Mouse (Mus musculus) yolk sac, embryonic 10.5 days (tissue): ENCODE measurements at regions not wholly inside any gene's neighbourhood (a gene's known extent, or its start where the extent isn't known, plus 50 kb on each side); places are given as distances from the start of the nearest gene placed in this dataset.

ENCODE experiments used
- DNase-seq: peaks from one replicate; pipeline ENCODE4 v3.0.0-alpha.2; 2017; ENCODE audit warnings: low spot score

- DNase-seq, result no peak
These were observed 1101.1 kb downstream of the Gsdmc2 start for GRCm38 (mm10) chr15:62743879-62744278.

DNA sequence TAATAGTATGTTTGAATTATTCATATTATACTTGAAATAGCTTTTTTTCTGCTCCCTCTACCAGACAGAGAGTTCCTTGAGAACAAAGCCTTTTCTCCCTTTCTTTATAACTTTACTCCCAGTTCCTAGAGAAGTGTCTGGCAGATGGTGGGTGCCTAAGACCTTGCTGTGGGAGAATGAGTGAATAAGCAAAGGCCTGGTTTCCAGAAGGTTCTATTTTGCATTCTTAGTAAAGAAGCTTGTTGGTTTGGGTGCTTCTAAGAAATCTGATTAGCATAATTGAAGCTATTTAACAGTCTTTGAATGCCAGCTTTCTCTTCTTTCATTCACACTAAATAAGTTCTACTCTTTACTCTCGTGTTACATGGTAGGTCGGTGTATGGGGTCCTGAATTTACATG lies 1104.2 kb downstream of the Gsdmc2 start:
- DNase-seq, result no peak

GRCm38 (mm10) chr15:62735334-62735733 lies 1109.6 kb downstream of the Gsdmc2 start:
- no peak for DNase-seq

DNA sequence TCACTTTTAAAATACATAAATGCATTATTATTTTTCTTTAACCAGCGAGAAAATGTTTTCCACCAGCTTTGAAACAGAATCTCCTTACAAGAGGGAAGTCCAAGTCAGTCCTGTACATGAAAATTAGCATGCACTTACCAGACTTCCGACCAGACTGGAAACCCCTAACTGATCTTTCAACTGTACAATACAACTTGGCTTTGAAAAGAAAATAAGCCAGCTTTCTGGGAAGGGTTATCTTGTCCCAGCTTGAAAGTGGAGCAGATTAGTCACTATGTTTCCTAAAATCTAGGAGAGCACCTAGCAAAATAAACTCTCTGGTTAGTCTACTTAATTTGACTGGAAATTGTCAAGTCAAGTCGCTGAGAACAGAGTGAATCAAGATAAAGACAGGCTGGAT lies 1110.1 kb downstream of the Gsdmc2 start:
- DNase-seq, result no peak

- DNase-seq, result no peak
These were observed 1114.5 kb downstream of the Gsdmc2 start for GRCm38 (mm10) chr15:62730524-62730923.

DNA sequence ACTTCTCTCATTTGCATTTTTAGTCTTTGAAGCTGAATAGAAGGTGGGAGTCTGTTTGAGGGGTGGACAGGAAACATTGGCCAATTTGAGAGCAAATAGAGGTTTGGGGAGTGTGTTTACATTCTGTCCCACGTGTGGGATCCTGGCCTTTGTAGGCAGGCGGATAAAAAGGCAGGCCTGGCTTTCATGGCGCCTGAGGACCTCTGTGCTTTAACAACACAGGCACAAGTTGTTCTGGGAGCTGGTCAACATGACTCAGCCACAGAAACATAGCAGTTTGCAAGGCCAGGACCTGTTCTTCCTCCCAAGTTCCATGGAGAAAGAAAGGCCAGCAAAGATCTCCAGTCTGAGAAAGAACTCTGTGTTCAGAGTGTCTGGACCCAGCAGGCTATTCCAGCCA lies 1130.7 kb downstream of the Gsdmc2 start:
- peak; percentile 3 for DNase-seq

DNA sequence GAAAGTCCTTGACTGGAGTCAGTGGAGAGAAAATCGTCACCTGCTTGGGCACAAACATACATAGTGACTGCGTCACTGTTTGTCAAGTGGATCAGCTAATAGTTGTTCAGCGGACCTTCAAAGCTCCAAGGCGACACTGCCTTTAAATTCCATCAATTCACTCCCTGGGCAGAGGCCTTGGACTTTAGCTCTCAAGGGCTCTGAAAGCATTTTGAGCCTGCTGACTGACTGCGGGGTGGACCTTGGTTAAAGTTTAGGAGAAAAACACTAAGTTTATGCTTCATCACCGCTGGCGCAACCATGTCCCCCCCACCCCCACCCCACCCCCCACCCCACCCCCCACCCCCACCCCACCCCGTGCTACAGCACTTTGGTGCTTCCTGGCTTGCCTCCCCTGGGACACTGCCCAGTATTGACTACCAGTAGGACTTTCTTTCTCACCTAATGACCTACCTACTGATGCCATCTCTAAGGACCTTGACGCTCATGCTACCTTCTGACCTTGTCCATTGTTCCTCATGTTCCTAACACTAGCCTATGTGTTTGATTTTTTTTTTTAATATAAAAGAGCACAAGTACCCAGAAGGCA lies 1132.3 kb downstream of the Gsdmc2 start:
- DNase-seq, result peak; percentile 59

GRCm38 (mm10) chr15:62712060-62712542 lies 1132.9 kb downstream of the Gsdmc2 start:
- no peak for DNase-seq

DNA sequence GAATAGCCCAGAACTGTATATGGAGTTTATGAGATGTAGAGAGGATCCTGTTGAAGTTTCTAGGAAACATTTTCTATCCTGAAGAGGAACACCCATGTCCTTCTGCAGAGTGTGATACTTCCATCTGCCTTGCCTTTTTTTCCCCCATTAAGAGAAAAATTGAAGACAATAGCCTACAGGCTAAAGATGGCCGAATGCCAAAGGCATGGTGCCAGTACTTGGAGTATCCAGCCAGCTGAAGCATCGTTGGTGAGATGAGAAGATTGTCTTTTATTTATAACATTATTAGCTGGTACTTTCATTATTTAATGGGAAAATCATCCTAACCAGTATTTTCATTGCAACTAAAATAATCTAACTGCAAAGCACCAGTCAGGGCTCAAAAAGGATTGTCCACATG lies 1135.4 kb downstream of the Gsdmc2 start:
- no peak for DNase-seq

- no peak for DNase-seq
These were observed 1146.4 kb downstream of the Gsdmc2 start for GRCm38 (mm10) chr15:62698559-62698958.

GRCm38 (mm10) chr15:62694734-62695133 lies 1150.2 kb downstream of the Gsdmc2 start:
- DNase-seq, result no peak

- DNase-seq, result no peak
These were observed 1151.3 kb downstream of the Gsdmc2 start for GRCm38 (mm10) chr15:62693671-62694070.

DNA sequence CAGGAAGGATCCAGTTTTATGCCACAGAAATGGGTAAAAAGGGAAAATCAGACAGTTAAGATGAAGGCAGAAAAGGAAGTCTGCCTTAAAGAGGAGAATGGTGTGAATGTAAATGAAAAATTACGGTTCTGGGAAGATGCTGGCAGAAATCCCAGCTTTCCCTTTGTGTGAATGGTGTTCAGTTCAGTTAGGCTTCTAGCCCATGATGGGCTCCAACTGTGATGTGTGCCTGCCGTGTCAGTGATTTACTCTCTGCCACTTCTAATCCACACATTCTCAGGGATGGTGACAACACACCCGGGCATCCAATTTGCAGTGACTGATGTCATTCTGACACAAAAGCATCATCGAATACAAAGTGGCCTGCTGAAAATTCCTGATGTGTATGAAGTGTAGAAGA lies 1171.6 kb downstream of the Gsdmc2 start:
- DNase-seq, result no peak

GRCm38 (mm10) chr15:62670026-62670425 lies 1175.0 kb downstream of the Gsdmc2 start:
- no peak for DNase-seq

DNA sequence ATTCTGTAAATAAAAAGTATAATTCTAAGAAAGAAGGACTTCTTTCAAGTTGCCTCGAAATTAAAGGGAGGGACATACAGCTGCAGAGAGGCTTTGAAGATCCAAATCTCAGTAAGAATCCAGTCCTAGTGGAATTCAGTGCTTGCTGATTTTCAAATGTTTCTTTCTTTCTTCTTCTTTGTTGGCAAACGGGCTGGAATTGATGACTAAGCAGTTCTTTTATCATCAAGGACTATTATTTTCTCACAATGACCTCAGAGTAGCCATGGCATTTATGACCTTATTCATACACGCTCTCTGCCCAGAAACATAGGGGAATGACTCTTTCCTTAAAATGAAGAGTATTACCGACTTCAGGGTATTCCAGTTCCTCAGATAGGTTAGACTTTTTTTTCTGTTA lies 1185.9 kb downstream of the Gsdmc2 start:
- no peak for DNase-seq

- no peak for DNase-seq
These were observed 1186.3 kb downstream of the Gsdmc2 start for GRCm38 (mm10) chr15:62658695-62659094.

DNA sequence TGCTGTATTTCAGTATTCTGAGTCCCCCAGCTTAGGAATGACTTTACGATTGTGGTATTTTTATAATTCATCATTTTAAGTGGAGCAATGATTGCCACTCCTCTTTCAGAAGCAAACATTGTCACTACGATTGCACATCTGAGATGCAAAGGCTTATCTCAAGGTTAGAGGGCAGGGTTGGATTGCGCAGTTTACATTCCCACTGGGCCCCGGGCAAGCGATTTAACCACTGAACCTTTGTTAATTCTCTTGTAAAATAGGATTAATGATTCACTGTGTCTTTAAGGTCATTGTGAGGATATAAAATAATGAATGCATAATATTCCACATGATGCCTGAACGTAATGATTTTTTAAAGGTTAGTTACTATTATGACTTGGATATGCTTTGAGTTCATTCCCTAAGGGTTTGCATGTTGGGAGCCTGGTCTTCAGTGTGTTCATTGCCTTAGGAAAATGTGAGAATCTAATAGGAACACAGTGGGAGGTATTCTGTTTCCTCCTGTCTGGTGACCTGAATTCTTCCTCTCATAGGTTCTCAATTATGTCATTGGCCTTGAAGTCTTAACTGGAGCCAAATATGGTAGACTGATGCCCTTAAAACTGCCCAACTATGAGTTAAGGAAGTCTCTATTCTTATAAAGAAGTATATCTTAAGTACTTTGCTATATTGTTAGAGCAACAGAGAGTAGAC lies 1198.4 kb downstream of the Gsdmc2 start:
- no peak for DNase-seq

DNA sequence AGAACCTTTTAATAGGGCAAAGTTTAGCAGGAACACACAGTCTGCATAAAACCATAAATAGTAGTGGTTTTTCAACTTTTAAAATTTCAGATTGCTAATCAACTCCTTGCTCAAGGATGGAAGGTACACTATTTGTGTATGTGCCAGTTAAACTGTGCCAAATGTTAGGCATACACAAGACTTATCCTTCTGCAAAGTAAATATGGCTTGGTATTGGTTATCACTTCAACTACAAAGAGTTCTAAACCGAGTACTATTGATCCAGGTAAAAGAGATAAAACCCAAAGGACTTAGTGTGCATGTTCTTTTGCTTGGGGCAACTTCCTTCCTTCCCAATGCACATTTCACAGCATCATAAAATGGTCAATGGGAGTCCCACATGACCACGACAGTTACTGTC lies 1200.2 kb downstream of the Gsdmc2 start:
- DNase-seq, result no peak

GRCm38 (mm10) chr15:62644296-62644695 lies 1200.7 kb downstream of the Gsdmc2 start:
- DNase-seq, result no peak

- DNase-seq, result no peak
These were observed 1203.8 kb downstream of the Gsdmc2 start for GRCm38 (mm10) chr15:62641051-62641710.

GRCm38 (mm10) chr15:62625406-62625805 lies 1219.6 kb downstream of the Gsdmc2 start:
- no peak for DNase-seq

DNA sequence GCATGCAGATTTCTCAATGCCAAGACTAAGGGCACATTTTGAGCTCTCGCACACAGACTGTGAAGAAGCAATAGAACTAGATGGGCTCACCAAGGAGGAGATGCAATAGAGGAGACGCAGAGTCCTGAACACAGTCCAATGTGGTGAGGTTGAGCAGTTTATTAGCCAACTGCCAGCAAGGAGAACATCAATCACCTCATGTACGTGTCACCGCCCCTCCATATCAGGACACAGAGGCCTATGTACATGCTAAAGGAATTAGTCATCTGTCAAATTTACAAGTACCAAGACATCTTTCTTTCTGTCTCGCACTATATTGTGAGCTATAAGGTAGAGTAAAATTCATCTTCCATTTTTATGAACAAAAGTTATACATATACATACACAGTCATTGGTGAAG lies 1228.9 kb downstream of the Gsdmc2 start:
- no peak for DNase-seq

DNA sequence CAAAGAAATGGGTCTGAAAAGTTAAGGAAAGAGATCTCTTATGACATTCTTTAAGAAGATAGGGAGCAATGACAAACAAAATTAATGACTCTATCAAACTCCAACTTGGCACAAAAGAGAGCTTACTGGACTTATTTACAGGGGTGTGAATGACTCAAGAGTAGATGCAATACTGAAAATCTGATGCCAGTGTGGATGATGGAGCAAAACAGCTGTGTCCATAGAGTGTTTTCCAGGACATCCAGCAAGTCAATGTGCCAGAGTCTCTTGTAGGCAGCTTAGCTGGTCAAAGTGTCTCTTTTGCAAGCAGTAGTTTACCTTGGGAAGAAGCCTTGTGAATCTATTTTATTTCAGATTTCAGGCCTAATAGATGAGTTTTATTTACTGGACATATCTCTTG lies 1248.2 kb downstream of the Gsdmc2 start:
- DNase-seq, result no peak
